Mouse (Mus musculus): ENCODE data around the gene Hmgb1.
A peak's percentile ranks its signal among the peaks of the same experiment; 100 is the strongest.

Gene Hmgb1

GRCm38 (mm10) chr5:149036920-149037319 lies 147.4 kb downstream of the Hmgb1 start:
- DNase-seq (ENCODE audit: extremely low read depth, insufficient read length, low spot score), result no peak

- no peak for DNase-seq (ENCODE audit: extremely low read depth, insufficient read length, low spot score)
These were observed 151.9 kb downstream of the Hmgb1 start for GRCm38 (mm10) chr5:149032438-149032837.

DNA sequence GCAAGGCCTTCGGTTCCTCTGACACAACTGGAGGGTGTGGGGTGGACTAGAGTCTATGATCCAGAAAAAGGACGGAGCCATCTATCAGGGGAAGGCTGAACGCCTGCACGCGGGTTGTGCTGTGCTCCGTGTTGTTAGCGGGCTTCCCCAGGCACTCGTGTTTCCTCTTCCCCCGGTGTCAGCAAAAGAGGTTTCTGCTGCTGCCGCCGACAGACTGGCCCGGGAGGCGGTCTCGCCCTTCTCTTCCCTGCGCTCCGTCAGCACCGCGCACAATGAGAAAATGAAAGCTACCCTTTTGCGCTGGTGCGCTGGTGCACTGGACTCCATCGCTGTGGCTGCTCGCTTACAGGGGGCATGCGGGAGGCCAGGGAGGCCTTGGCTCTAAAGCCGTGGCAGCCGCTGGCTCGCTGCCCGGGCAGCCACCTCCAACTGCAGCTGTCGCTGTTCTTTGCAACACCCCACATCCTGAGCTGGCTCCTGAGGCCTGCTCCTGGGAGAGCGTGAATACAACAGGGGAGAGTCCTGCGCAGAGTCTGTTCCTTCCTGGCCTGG lies 153.0 kb downstream of the Hmgb1 start:
- no peak for DNase-seq (ENCODE audit: extremely low read depth, insufficient read length, low spot score)

GRCm38 (mm10) chr5:149030103-149030502 lies 154.2 kb downstream of the Hmgb1 start:
- no peak for DNase-seq (ENCODE audit: extremely low read depth, insufficient read length, low spot score)

DNA sequence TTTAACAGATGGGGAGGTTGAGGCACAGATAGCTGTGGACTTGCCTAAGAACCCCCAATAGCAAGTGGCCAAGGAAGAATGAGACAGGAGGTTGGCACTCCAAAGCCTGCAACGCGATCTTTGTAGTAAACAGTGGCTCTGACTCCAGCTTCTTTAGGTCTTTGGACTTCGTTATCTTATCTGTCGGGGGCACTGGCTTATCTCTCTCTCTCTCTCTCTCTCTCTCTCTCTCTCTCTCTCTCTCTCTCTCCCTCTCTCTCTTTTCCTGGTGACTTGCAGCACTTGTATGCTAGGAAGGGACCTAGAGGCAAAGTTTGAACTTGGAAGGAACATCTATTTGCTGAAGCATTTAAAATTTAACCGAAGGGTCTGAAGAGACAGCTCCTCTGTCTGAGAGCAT lies 155.9 kb downstream of the Hmgb1 start:
- no peak for DNase-seq (ENCODE audit: extremely low read depth, insufficient read length, low spot score)

DNA sequence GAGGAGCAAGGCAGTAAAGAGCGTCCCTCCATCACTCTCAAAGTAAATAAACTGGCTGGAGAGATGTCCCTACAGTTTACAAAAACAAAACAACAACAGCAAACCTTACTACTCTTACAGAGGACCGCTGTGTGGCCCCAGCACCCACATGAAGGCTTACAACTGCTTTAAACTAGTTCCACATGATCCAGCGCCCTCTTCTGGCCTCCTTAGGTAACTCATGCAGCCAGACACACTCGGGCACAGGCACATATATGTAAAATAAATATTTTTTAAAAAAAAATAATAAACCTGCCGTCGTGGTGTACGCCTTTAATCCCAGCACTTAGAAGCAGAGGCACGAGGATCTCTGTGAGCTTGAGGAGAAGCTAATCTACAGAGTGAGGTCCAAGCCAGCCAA lies 156.9 kb downstream of the Hmgb1 start:
- DNase-seq (ENCODE audit: extremely low read depth, insufficient read length, low spot score), result no peak

- DNase-seq (ENCODE audit: extremely low read depth, insufficient read length, low spot score), result no peak
These were observed 163.2 kb downstream of the Hmgb1 start for GRCm38 (mm10) chr5:149021120-149021519.

- no peak for DNase-seq (ENCODE audit: extremely low read depth, insufficient read length, low spot score)
These were observed 163.6 kb downstream of the Hmgb1 start for GRCm38 (mm10) chr5:149020681-149021062.

GRCm38 (mm10) chr5:149020059-149020680 lies 164.1 kb downstream of the Hmgb1 start:
- DNase-seq (ENCODE audit: extremely low read depth, insufficient read length, low spot score), result no peak

DNA sequence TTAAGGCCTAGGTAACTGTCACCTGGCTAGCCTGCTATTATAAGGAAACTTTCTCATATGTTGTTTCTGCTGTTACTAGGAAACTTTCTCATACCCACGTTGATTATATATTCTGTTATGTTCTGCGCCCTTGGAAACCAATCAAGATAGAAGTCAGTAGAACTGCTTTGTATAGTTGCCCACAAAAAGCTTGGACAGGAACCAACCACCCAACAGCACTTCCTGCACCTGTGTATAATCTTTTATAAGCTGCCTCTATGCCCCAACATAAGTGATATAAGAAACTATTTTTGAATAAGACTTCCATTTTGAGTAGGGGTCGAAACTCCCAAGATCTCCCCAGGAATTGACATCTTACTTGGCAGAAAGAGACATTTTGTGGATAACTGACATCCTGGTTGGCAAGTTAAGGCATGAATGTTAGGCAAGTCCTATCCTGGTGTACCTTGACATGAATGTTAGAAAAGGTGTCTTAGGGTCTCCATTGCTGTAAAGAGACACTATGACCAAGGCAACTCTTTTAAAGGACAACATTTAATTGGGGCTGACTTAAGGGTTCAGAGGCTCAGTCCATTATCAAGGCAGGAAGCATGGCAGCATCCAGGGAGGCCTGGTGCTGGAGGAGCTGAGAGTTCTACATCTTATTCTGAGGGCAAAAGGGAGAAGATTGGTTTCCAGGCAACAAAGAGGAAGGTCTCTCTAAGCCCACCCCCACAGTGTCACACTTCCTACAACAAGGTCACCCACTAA lies 166.4 kb downstream of the Hmgb1 start:
- DNase-seq (ENCODE audit: extremely low read depth, insufficient read length, low spot score), result no peak

GRCm38 (mm10) chr5:149017181-149017580 lies 167.1 kb downstream of the Hmgb1 start:
- no peak for DNase-seq (ENCODE audit: extremely low read depth, insufficient read length, low spot score)

- no peak for DNase-seq (ENCODE audit: extremely low read depth, insufficient read length, low spot score)
These were observed 168.0 kb downstream of the Hmgb1 start for GRCm38 (mm10) chr5:149016261-149016660.

- no peak for DNase-seq (ENCODE audit: extremely low read depth, insufficient read length, low spot score)
These were observed 168.7 kb downstream of the Hmgb1 start for GRCm38 (mm10) chr5:149015335-149016201.

DNA sequence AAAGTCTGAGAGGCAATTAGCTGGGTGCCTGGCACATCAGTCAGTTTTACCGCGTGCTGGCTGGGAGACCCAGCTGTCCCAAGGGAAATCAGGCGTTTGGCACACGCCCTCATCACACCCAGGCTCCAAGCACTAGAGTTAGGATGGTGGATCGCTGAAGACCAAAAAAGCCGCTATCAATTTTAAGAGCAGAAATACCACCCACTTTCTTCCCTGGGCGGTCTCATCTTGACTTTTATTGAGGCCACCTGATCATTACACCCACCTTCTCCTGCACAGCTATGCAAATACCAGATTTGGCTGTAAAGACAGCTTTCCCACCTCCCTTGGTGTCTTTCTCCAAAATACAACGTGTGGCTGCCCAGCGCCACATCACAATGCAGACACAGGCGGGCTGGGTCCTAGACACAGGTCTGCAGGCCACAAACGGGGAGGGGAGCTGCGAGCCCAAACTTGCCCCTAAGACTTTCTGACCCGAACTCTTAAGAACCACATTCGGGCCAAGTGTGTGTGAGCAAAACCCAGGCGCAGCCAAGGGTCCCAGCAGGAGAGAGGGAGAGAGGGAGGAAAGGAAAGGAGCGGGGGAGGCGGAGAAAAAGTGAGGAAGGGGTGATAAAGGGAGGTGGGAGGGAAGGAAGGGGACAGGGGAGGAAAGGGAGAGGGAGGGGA lies 169.6 kb downstream of the Hmgb1 start:
- no peak for DNase-seq (ENCODE audit: extremely low read depth, insufficient read length, low spot score)

DNA sequence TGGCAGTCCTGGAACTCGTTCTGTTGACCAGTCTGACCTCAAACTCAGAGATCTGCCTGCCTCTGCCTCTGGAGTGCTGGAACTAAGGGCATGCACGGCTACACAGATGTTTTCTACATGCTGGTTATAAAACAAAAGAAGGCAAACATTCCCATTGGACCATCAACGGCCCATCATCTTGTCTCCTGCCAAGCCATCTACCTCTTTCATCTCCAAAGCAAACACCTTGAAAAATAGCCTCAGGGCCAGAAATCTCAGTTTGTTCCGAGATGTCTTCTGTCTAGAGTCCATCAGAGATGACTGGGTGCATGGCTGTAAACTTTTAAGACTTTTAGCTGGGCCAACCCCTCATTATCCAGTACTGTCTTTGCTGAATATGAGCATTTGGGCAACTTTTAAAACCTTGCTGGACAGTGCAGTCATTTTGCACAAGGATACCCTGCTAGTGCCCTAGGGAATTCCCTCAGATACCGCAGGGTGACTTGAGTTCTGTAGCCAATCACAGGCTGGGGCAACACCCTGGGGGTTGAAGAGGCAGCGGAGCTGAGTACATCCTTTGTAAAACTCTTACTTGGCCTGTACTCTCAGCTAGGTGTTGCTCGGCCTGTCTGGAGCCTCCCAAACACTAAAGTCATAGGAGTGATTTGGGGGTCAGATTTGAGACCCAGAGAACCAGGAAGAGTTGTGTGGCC lies 170.3 kb downstream of the Hmgb1 start:
- no peak for DNase-seq (ENCODE audit: extremely low read depth, insufficient read length, low spot score)

GRCm38 (mm10) chr5:149009111-149009510 lies 175.2 kb downstream of the Hmgb1 start:
- DNase-seq (ENCODE audit: extremely low read depth, insufficient read length, low spot score), result no peak

- DNase-seq (ENCODE audit: extremely low read depth, insufficient read length, low spot score), result no peak
These were observed 177.0 kb downstream of the Hmgb1 start for GRCm38 (mm10) chr5:149007295-149007646.

- DNase-seq (ENCODE audit: extremely low read depth, insufficient read length, low spot score), result peak; percentile 97
These were observed 177.7 kb downstream of the Hmgb1 start for GRCm38 (mm10) chr5:149006362-149007294.

- no peak for DNase-seq (ENCODE audit: extremely low read depth, insufficient read length, low spot score)
These were observed 178.5 kb downstream of the Hmgb1 start for GRCm38 (mm10) chr5:149005701-149006361.
